ENCODE assay signal across 8 mouse cellular contexts in the genomic region with DNA sequence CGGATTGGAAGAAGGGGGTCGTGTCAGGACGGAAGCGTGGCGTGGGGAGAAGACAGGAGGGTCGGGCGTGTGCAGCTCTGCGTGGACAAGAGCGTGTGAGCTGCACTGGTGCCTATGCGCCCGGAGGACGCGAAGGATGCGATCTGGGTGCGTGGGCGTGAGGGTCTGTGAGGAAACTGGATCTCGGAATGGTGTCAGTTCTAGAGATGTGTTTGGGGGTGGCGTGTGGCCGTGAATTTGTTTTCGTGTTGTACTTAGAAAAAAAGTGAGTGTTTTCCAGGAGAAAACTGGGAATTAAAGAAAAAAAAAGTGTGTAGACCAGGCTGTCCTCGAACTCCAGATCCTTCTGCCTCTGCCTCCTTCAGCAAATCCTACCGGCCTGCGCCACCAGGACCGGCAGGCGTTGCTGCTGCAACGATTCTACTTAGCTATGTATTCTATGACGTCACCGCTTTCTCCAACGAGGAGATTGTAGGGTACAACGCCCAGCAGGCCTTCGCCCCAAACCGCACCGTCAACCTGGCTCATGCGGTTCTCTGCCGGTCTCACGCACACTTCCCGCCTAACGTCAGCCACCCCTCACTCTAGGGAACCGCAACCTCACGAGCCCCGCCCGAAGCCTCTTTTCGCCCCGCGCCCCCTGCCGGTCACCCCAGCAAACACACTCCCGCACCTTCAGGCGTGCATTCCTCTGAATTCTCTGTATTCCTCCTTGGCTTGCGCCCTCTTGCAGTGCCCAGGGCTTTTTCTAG. TPM values are rescaled to one million over a fixed set of nuclear protein-coding genes. Genes with fewer than 3 reads are reported as not detected.
DNase-seq lines count a peak whose midpoint lies in the region; ATAC-seq lines count a peak whose summit lies in the region.
"Not testable (repeated sequence)": the region's sequence is repeated elsewhere in the genome, so short reads cannot be mapped to it uniquely, and the experiment has no call there.

No protein-coding gene starts in this region.

- DNase-seq in 3134 (ENCODE audit: extremely low read depth, insufficient read length, low spot score) = peak; percentile 81
- DNase-seq in adrenal gland, postnatal 36 days = peak; percentile 81 to 82
- peak; percentile 88 for DNase-seq in embryonic facial prominence, embryonic 14.5 days (ENCODE audit: low spot score)
- peak; percentile 90 for DNase-seq in heart, adult 8-10 months (ENCODE audit: low spot score)
- peak; percentile 86 to 90 for DNase-seq in kidney, adult 8-10 months
- DNase-seq in midbrain, embryonic 14.5 days = peak; percentile 95
- DNase-seq in spleen, adult 12 weeks (ENCODE audit: low spot score) = peak; percentile 92

- not testable (repeated sequence) for H3K4me1 ChIP-seq in embryonic facial prominence, embryonic 14.5 days (ENCODE audit: control insufficient read depth, insufficient read depth, low read length); limb, embryonic 12.5 days (replicated peaks)
- H3K4me1 ChIP-seq in midbrain, embryonic 14.5 days (ENCODE audit: control insufficient read depth, insufficient read depth, low read length) = peaks cover 10% of the 10 kb centered on the region; the same call in 1 of the 2 replicates

- H3K9me3 ChIP-seq in embryonic facial prominence, embryonic 14.5 days (ENCODE audit: control insufficient read depth, low read length); limb, embryonic 12.5 days; midbrain, embryonic 14.5 days (ENCODE audit: control insufficient read depth, low read length): not testable (repeated sequence)

- peak overlapping the region; percentile 56 for H3K4me2 ChIP-seq in embryonic facial prominence, embryonic 14.5 days (ENCODE audit: low read depth, low read length)
- peak overlapping the region; percentile 63 for H3K4me2 ChIP-seq in limb, embryonic 12.5 days
- H3K4me2 ChIP-seq in midbrain, embryonic 14.5 days (ENCODE audit: low read length) = peak overlapping the region; percentile 67

- H3K36me3 ChIP-seq in embryonic facial prominence, embryonic 14.5 days (ENCODE audit: control insufficient read depth, insufficient read depth, low read length); limb, embryonic 12.5 days; midbrain, embryonic 14.5 days (ENCODE audit: control insufficient read depth, insufficient read depth, low read length): not testable (repeated sequence)

- 1% methylated on average over 49 of the region's 49 CpGs for WGBS in embryonic facial prominence, embryonic 14.5 days
- WGBS in limb, embryonic 12.5 days = under 1% methylated on average over 49 of the region's 49 CpGs
- WGBS in midbrain, embryonic 14.5 days = under 1% methylated on average over 49 of the region's 49 CpGs

- peak overlapping the region; percentile 61 for H3K4me3 ChIP-seq in embryonic facial prominence, embryonic 14.5 days (ENCODE audit: low read depth, low read length)
- H3K4me3 ChIP-seq in limb, embryonic 12.5 days (replicated peaks) = peak overlapping the region; percentile 59
- H3K4me3 ChIP-seq in midbrain, embryonic 14.5 days (replicated peaks; ENCODE audit: low read depth, low read length) = peak overlapping the region; percentile 54

- H3K9ac ChIP-seq in embryonic facial prominence, embryonic 14.5 days (ENCODE audit: low read depth, low read length) = peak overlapping the region; percentile 75
- H3K9ac ChIP-seq in limb, embryonic 12.5 days (replicated peaks) = peak overlapping the region; percentile 57
- peak overlapping the region; percentile 64 for H3K9ac ChIP-seq in midbrain, embryonic 14.5 days (replicated peaks; ENCODE audit: low read length)

- peak; percentile 67 for ATAC-seq in embryonic facial prominence, embryonic 14.5 days (ENCODE audit: low read depth)
- ATAC-seq in limb, embryonic 12.5 days (ENCODE audit: insufficient number of reproducible peaks, insufficient read depth, low FRiP score, low TSS enrichment, low read depth) = peak; percentile 56
- ATAC-seq in midbrain, embryonic 14.5 days (ENCODE audit: low FRiP score, low TSS enrichment) = peak; percentile 85

- peak overlapping the region; percentile 91 for H3K27ac ChIP-seq in embryonic facial prominence, embryonic 14.5 days (replicated peaks; ENCODE audit: low read depth, low read length)
- peak overlapping the region; percentile 83 for H3K27ac ChIP-seq in limb, embryonic 12.5 days
- peak overlapping the region; percentile 86 for H3K27ac ChIP-seq in midbrain, embryonic 14.5 days (replicated peaks; ENCODE audit: low read depth, low read length)

- not testable (repeated sequence) for H3K27me3 ChIP-seq in embryonic facial prominence, embryonic 14.5 days (replicated peaks; ENCODE audit: control insufficient read depth, insufficient read depth, low read length); limb, embryonic 12.5 days; midbrain, embryonic 14.5 days (ENCODE audit: control insufficient read depth, insufficient read depth, low read length)

RNA-seq across cellular contexts. Expression of gene Klrb1c, which starts 10.3 kb away (rescaled TPM):
- under 1 TPM; 0.16 to 0.20 TPM for total RNA-seq in adrenal gland, postnatal 36 days (2021)
- polyA plus RNA-seq in embryonic facial prominence, embryonic 14.5 days (2014; fragmentation: Nextera tagmentation; extraction: Ambion mirVana) = 0.14 TPM in 1 of 2 replicates, not detected in the other
- total RNA-seq in heart, adult 8-10 months (2022) = under 1 TPM in 3 of 4 experiments, not detected in 1; 0.14 to 0.32 (median 0.31) TPM
- not detected in 2 replicates for polyA plus RNA-seq in limb, embryonic 12.5 days (2016; fragmentation: Nextera tagmentation; extraction: Ambion mirVana)
- not detected in 2 replicates for polyA plus RNA-seq in midbrain, embryonic 14.5 days (2014; fragmentation: Nextera tagmentation; extraction: Ambion mirVana)

RNA-seq across cellular contexts. Expression of gene Gm44511, which starts 26.8 kb away (rescaled TPM):
- not detected for total RNA-seq in adrenal gland, postnatal 36 days (2021)
- polyA plus RNA-seq in embryonic facial prominence, embryonic 14.5 days (2014; fragmentation: Nextera tagmentation; extraction: Ambion mirVana) = 0.42 TPM in 1 of 2 replicates, not detected in the other
- total RNA-seq in heart, adult 8-10 months (2022) = not detected
- not detected in 2 replicates for polyA plus RNA-seq in limb, embryonic 12.5 days (2016; fragmentation: Nextera tagmentation; extraction: Ambion mirVana)
- polyA plus RNA-seq in midbrain, embryonic 14.5 days (2014; fragmentation: Nextera tagmentation; extraction: Ambion mirVana) = not detected in 2 replicates

RNA-seq across cellular contexts. Expression of gene Klrb1b, which starts 26.8 kb away (rescaled TPM):
- under 1 TPM in 1 of 2 experiments, not detected in 1; 0.23 TPM for total RNA-seq in adrenal gland, postnatal 36 days (2021)
- 0.39 TPM in 1 of 2 replicates, not detected in the other for polyA plus RNA-seq in embryonic facial prominence, embryonic 14.5 days (2014; fragmentation: Nextera tagmentation; extraction: Ambion mirVana)
- total RNA-seq in heart, adult 8-10 months (2022) = not detected
- polyA plus RNA-seq in limb, embryonic 12.5 days (2016; fragmentation: Nextera tagmentation; extraction: Ambion mirVana) = not detected in 2 replicates
- polyA plus RNA-seq in midbrain, embryonic 14.5 days (2014; fragmentation: Nextera tagmentation; extraction: Ambion mirVana) = 0.09 and 0.14 TPM in 2 replicates

Comparison
In these comparisons a context has a peak if more than half of its experiments do, and no peak if none do; other contexts are left out.
1. Peak in every context shown above with its lines: DNase-seq, ATAC-seq, H3K4me3 ChIP-seq and H3K27ac ChIP-seq.